Mouse (Mus musculus) stomach, postnatal 0 days (tissue): ENCODE data around the gene Plk2. TPM values are rescaled to one million over a fixed set of nuclear protein-coding genes. Genes with fewer than 3 reads are reported as not detected.

Experiments used
- ATAC-seq: fragments of 200-750 bp; cut with Nextera tagmentation; 2 replicates; pipeline ENCODE4 v1.8.0; 2017; ENCODE audit not compliant: low FRiP score, low TSS enrichment
- DNase-seq: peaks from one replicate; pipeline ENCODE4 v3.0.0-alpha.2; 2016; ENCODE audit warnings: low spot score
- H3K27ac ChIP-seq: fragments of 300-500 bp; sonication (generic); replicated peaks from 2 replicates; pipeline ENCODE4 v1.5.1; 2014; ENCODE audit warnings: mild to moderate bottlenecking, control low read depth
- H3K27me3 ChIP-seq: fragments of 300-500 bp; sonication (generic); 2 replicates; pipeline ENCODE4 v1.6.1; 2014; ENCODE audit warnings: low read length; ENCODE audit not compliant: control insufficient read depth, insufficient read depth
- H3K36me3 ChIP-seq: fragments of 300-500 bp; sonication (generic); 2 replicates; pipeline ENCODE4 v1.6.1; 2014; ENCODE audit warnings: low read length, mixed read lengths; ENCODE audit not compliant: control insufficient read depth, insufficient read depth
- H3K4me1 ChIP-seq: fragments of 300-500 bp; sonication (generic); replicated peaks from 2 replicates; pipeline ENCODE4 v1.6.1; 2014; ENCODE audit warnings: antibody characterized with exemption; ENCODE audit not compliant: control insufficient read depth, insufficient read depth
- H3K4me2 ChIP-seq: fragments of 300-500 bp; sonication (generic); replicated peaks from 2 replicates; pipeline ENCODE4 v1.6.1; 2014; ENCODE audit warnings: low read depth, mild to moderate bottlenecking, control low read depth, moderate library complexity
- H3K4me3 ChIP-seq: fragments of 300-500 bp; sonication (generic); 2 replicates; pipeline ENCODE4 v1.5.1; 2014; ENCODE audit warnings: low read depth, low read length, control low read depth
- H3K9ac ChIP-seq: fragments of 300-500 bp; sonication (generic); 2 replicates; pipeline ENCODE4 v1.6.1; 2014; ENCODE audit warnings: mild to moderate bottlenecking, low read length, control low read depth, mixed read lengths
- H3K9me3 ChIP-seq: fragments of 300-500 bp; sonication (generic); 2 replicates; pipeline ENCODE4 v1.6.1; 2016; ENCODE audit warnings: low read length; ENCODE audit not compliant: control insufficient read depth
- CTCF ChIP-seq: IDR thresholded peaks from 2 replicates; pipeline ENCODE4 v1.5.1; 2016; ENCODE audit warnings: antibody characterized with exemption, low read depth, mild to moderate bottlenecking, moderate library complexity
- EP300 ChIP-seq: optimal IDR thresholded peaks from 2 replicates; pipeline ENCODE3; 2016; ENCODE audit warnings: antibody characterized with exemption
- WGBS: fragments of 180-500 bp; shearing (Covaris S2); extraction: QIAGEN DNeasy Blood & Tissue Kit; methylation state at CpG from one replicate; pipeline ENCODE4 v1.1.7; 2014; 5-methylcytosine and 5-hydroxymethylcytosine counted together
- polyA plus RNA-seq: library from polyadenylated mRNA; unstranded; fragments of >200 nt; fragmentation: Nextera tagmentation; extraction: Ambion mirVana; gene quantifications from 2 replicates; pipeline ENCODE4 v1.2.1, GENCODE M21; 2015

The Plk2 gene
- polyA plus RNA-seq = 41.5 and 47.6 TPM in 2 replicates

DNA sequence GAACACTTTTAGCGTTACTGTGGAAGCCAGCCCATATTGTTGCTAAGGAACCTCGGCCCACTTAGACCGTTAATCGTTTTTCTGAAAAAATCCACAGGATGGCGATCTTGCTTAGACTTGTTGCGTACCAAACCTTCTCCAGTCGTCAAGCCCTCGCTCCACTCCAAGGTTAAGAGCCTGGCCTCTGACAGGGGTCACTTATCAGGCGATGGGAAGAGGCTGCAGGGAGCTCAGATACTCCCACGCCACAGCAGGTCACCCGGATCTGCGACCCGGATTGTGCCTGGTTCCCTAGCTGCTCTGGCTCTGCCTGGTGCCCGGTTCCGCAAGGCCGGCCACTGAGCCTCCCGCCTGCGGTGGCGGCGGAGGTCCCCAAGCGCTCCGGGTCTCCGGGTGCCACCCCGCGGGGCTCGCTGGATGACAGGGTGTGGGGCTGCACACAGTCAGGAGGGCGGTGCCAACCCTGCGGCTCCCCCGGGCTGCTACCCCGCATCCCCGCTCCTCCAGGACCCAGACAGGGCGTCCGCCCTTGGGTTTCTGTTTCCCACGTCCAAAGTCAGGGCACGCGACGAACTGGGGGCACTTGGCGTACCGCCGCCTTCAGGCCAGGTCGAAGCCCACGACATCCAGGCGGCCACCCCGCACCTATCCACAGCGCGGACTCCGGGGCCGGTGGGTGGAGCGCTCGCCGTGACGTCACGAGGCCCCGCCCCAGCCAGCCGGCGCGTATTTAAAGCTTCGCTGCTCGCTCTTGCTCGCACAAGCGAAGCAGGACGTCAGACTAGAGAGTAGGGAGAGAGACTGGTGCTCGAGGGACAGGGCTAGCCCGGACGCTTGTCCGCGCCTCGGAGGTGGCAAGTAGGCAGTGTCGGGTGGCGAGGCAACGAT lies at the start of gene Plk2:
Plk2 (plus strand) TSS at position 756 of the 888 bp plus-strand sequence.
- H3K27ac ChIP-seq = peak within 1 kb of the TSS; percentile 91
- WGBS = under 1% methylated on average over 69 of the region's 71 CpGs
- H3K9ac ChIP-seq = peak within 1 kb of the TSS; percentile 85
- ATAC-seq (peak; percentile 95), DNase-seq (peak; percentile 96)
- no peaks in the 10 kb centered on the region for H3K9me3 ChIP-seq
- no peaks in the 10 kb centered on the region for H3K27me3 ChIP-seq
- H3K4me2 ChIP-seq = peak within 1 kb of the TSS; percentile 98
- H3K36me3 ChIP-seq = peaks cover 8% of the 10 kb centered on the region
- TF ChIP-seq EP300 (no peak), CTCF (peak; percentile 81)
- peak within 1 kb of the TSS; percentile 80 for H3K4me3 ChIP-seq
- no peaks in the 10 kb centered on the region for H3K4me1 ChIP-seq

- H3K27me3 ChIP-seq = no peaks in the 10 kb centered on the region
- WGBS = 51% methylated on average over 7 of the region's 7 CpGs
- no peak overlapping the region for H3K4me3 ChIP-seq
- H3K9me3 ChIP-seq = no peaks in the 10 kb centered on the region
- no peak overlapping the region for H3K27ac ChIP-seq
- no peak overlapping the region for H3K9ac ChIP-seq
- no peak overlapping the region for H3K4me2 ChIP-seq
- H3K4me1 ChIP-seq = no peaks in the 10 kb centered on the region
- TF ChIP-seq CTCF (no peak), EP300 (no peak)
- ATAC-seq (no peak), DNase-seq (no peak)
- H3K36me3 ChIP-seq = no peaks in the 10 kb centered on the region
Observed at GRCm38 (mm10) chr13:110346707-110347106, 48.1 kb upstream of the Plk2 start.

- ATAC-seq (no peak), DNase-seq (no peak)
- H3K4me3 ChIP-seq = no peak overlapping the region
- H3K27ac ChIP-seq = no peak overlapping the region
- H3K27me3 ChIP-seq = no peaks in the 10 kb centered on the region
- no peaks in the 10 kb centered on the region for H3K9me3 ChIP-seq
- TF ChIP-seq CTCF (no peak), EP300 (no peak)
- H3K36me3 ChIP-seq = no peaks in the 10 kb centered on the region
- no peak overlapping the region for H3K4me2 ChIP-seq
- WGBS = 84% methylated on average over 6 of the region's 6 CpGs
- no peak overlapping the region for H3K9ac ChIP-seq
- no peaks in the 10 kb centered on the region for H3K4me1 ChIP-seq
Observed at GRCm38 (mm10) chr13:110351051-110351450, 43.8 kb upstream of the Plk2 start.

GRCm38 (mm10) chr13:110356941-110357340 lies 37.9 kb upstream of the Plk2 start, which contains the start of gene Gapt:
Gapt (minus strand) TSS chr13:110357199.
- H3K36me3 ChIP-seq = no peaks in the 10 kb centered on the region
- H3K9ac ChIP-seq = no peak within 1 kb of the TSS
- no peak within 1 kb of the TSS for H3K27ac ChIP-seq
- WGBS = 62% methylated on average over 2 of the region's 2 CpGs
- DNase-seq (no peak), ATAC-seq (no peak)
- no peaks in the 10 kb centered on the region for H3K4me1 ChIP-seq
- H3K9me3 ChIP-seq = no peaks in the 10 kb centered on the region
- no peak within 1 kb of the TSS for H3K4me3 ChIP-seq
- H3K27me3 ChIP-seq = no peaks in the 10 kb centered on the region
- TF ChIP-seq EP300 = no peak
- no peak for TF ChIP-seq CTCF
- H3K4me2 ChIP-seq = no peak within 1 kb of the TSS

DNA sequence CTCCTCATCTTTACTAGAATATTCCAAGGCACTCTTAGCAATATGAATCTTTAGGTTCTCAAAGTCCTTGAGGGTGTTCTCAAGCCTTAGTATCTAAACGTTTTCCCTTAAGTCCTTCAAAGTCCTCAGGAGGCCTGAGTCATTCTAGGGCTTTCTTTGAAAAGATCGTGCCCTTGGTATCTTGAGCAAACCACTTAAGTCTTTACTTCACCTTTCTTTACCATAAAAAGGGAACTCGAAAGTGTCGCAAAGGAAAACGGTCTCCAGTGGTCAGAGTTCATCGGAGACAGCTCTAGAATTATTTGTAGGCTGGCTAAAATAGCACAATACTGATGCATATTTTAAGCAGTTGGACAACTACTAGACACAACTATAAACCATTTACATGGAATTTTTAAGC lies 31.1 kb upstream of the Plk2 start:
- H3K9me3 ChIP-seq = no peaks in the 10 kb centered on the region
- no peaks in the 10 kb centered on the region for H3K36me3 ChIP-seq
- ATAC-seq (no peak), DNase-seq (no peak)
- no peak for TF ChIP-seq CTCF
- no peak for TF ChIP-seq EP300
- H3K27me3 ChIP-seq = no peaks in the 10 kb centered on the region
- 66% methylated on average over 6 of the region's 6 CpGs for WGBS
- no peak overlapping the region for H3K9ac ChIP-seq
- H3K4me3 ChIP-seq = no peak overlapping the region
- H3K27ac ChIP-seq = no peak overlapping the region
- no peaks in the 10 kb centered on the region for H3K4me1 ChIP-seq
- no peak overlapping the region for H3K4me2 ChIP-seq

- H3K9ac ChIP-seq = no peak overlapping the region
- ATAC-seq = no peak
Observed at GRCm38 (mm10) chr13:110366477-110366876, 28.4 kb upstream of the Plk2 start.

More at GRCm38 (mm10) chr13:110366477-110366876, 28.4 kb upstream of the Plk2 start:
- no peaks in the 10 kb centered on the region for H3K36me3 ChIP-seq
- no peak overlapping the region for H3K27ac ChIP-seq
- H3K27me3 ChIP-seq = no peaks in the 10 kb centered on the region
- no peak overlapping the region for H3K4me3 ChIP-seq
- no peak for TF ChIP-seq EP300
- no peak for TF ChIP-seq CTCF
- DNase-seq = no peak
- H3K4me1 ChIP-seq = no peaks in the 10 kb centered on the region
- H3K4me2 ChIP-seq = no peak overlapping the region
- H3K9me3 ChIP-seq = no peaks in the 10 kb centered on the region
- WGBS = 77% methylated on average over 3 of the region's 3 CpGs
